Mouse (Mus musculus): ENCODE results near the gene Prrc2b.

DNA sequence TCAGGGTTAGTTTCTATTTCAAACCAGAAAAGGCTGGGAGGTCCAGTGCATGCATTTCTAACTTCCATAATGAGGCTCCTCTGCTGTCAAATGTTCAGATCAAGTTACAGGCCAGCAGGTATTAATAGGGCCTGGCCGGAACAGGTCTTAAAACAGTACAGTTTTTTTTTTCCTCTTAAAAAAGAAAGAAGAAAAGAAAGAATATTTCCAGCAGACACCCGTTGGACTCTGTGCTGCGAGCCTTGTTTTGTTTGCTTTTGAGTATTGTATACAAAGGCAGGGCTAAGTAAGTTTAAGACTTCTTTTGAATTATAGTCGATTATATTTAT is 2.9 kb downstream of the Prrc2b start:
- TF ChIP-seq CTCF (IDR thresholded peaks at IDR 0.05; ENCODE audit: control insufficient read depth, insufficient read depth, low read length), result no peak
- TF ChIP-seq POLR2A (IDR thresholded peaks at IDR 0.05; ENCODE audit: borderline replicate concordance, control insufficient read depth, low read depth, low read length), result no peak
